Mouse (Mus musculus) limb, embryonic 14.5 days (tissue): Measurements from ENCODE around the gene Prr15l. TPM values are rescaled to one million over a fixed set of nuclear protein-coding genes. Genes with fewer than 3 reads are reported as not detected.
A peak's percentile ranks its signal among the peaks of the same experiment; 100 is the strongest.

Experiments
- ATAC-seq: fragments of 200-750 bp; cut with Nextera tagmentation; 2 replicates; pipeline ENCODE4 v1.8.0; 2017; ENCODE audit warnings: low read depth, moderate number of reproducible peaks, moderate TSS enrichment; ENCODE audit not compliant: low FRiP score
- DNase-seq: peaks from one replicate; pipeline ENCODE4 v3.0.0-alpha.2; 2015; ENCODE audit warnings: low spot score
- H3K27ac ChIP-seq: fragments of 300-500 bp; sonication (generic); replicated peaks from 2 replicates; pipeline ENCODE4 v1.5.1; 2014; ENCODE audit warnings: low read depth, mild to moderate bottlenecking, low read length, moderate library complexity, mixed read lengths
- H3K27me3 ChIP-seq: fragments of 300-500 bp; sonication (generic); 2 replicates; pipeline ENCODE4 v1.6.1; 2014; ENCODE audit warnings: low read length, mixed read lengths; ENCODE audit not compliant: control insufficient read depth, insufficient read depth
- H3K36me3 ChIP-seq: fragments of 300-500 bp; sonication (generic); 2 replicates; pipeline ENCODE4 v1.6.1; 2014; ENCODE audit warnings: mild to moderate bottlenecking, low read length, moderate library complexity, mixed read lengths; ENCODE audit not compliant: control insufficient read depth, insufficient read depth
- H3K4me1 ChIP-seq: fragments of 300-500 bp; sonication (generic); 2 replicates; pipeline ENCODE4 v1.6.1; 2014; ENCODE audit warnings: antibody characterized with exemption, low read length, mixed read lengths; ENCODE audit not compliant: control insufficient read depth, insufficient read depth
- H3K4me2 ChIP-seq: fragments of 300-500 bp; sonication (generic); replicated peaks from 2 replicates; pipeline ENCODE4 v1.6.1; 2014; ENCODE audit warnings: low read depth, mild to moderate bottlenecking, low read length, moderate library complexity; ENCODE audit not compliant: severe bottlenecking
- H3K4me3 ChIP-seq: fragments of 300-500 bp; sonication (generic); replicated peaks from 2 replicates; pipeline ENCODE4 v1.5.1; 2014; ENCODE audit warnings: low read length
- H3K9ac ChIP-seq: fragments of 300-500 bp; sonication (generic); 2 replicates; pipeline ENCODE4 v1.6.1; 2014; ENCODE audit warnings: mild to moderate bottlenecking, low read depth, low read length, moderate library complexity; ENCODE audit not compliant: severe bottlenecking
- H3K9me3 ChIP-seq: fragments of 300-500 bp; sonication (generic); 2 replicates; pipeline ENCODE4 v1.6.1; 2016; ENCODE audit warnings: low read length; ENCODE audit not compliant: control insufficient read depth
- POLR2A ChIP-seq: fragments of 200-500 bp; IDR thresholded peaks from 2 replicates; pipeline ENCODE4 v1.8.0; 2012; ENCODE audit warnings: inconsistent platforms, mild to moderate bottlenecking, moderate library complexity, borderline replicate concordance; ENCODE audit not compliant: insufficient read depth, insufficient read length; ENCODE audit errors: extremely low read depth
- WGBS: fragments of 180-500 bp; shearing (Covaris S2); extraction: QIAGEN DNeasy Blood & Tissue Kit; methylation state at CpG from one replicate; pipeline ENCODE4 v1.1.7; 2014; 5-methylcytosine and 5-hydroxymethylcytosine counted together
- polyA plus RNA-seq, 2 experiments: library from polyadenylated mRNA; depleted of rRNA in 1 of 2; stranded (reverse) in 1 of 2; unstranded in 1 of 2; fragments of >200 nt; fragmentation: Nextera tagmentation in 1 of 2; extraction: Ambion mirVana in 1 of 2; gene quantifications; 2 replicates each; pipeline versions ENCODE4 v1.2.1 to v1.2.3; 2012 to 2014

The Prr15l gene
- polyA plus RNA-seq, 2 experiments, result 1.2 to 3.3 TPM

DNA sequence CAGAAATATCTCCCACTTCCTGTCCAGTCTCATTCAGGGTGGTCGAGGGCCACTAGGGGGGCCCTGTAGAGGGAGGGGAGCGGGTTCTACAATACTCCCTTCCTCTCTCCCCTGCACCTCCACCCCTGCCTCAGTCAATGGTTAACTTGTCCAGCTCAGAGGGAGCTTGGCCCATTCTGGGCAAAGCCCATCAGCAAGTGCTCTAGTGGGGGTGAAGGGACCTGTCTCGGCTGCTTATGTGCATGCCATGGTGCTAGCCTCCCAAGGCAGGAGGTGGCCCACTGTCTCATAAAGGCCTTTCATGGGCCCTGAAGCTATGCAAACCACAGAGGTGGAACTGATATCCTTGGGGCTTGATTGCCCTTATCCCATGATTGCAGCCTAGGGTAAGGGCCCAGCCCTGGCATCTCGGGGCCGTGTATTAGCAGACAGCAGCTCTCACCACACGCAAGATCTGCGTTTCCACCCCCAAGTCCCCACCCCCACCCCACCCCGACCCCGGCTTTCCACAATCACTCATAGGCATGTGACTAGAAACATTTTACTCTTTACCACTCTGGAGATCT lies 1.9 kb downstream of the Prr15l start:
- peaks cover 4% of the 10 kb centered on the region; the same call in 1 of the 2 replicates for H3K4me1 ChIP-seq
- no peak overlapping the region for H3K9ac ChIP-seq
- no peak for ATAC-seq
- peaks cover 20% of the 10 kb centered on the region for H3K27me3 ChIP-seq
- H3K9me3 ChIP-seq, result no peaks in the 10 kb centered on the region
- no peak overlapping the region for H3K27ac ChIP-seq
- no peak overlapping the region for H3K4me3 ChIP-seq
- H3K36me3 ChIP-seq, result no peaks in the 10 kb centered on the region
- DNase-seq, result no peak
- TF ChIP-seq POLR2A, result no peak
- no peak overlapping the region for H3K4me2 ChIP-seq
- WGBS, result 60% methylated on average over 9 of the region's 9 CpGs

GRCm38 (mm10) chr11:96931327-96932062 lies 3.6 kb downstream of the Prr15l start:
- TF ChIP-seq POLR2A, result no peak
- H3K4me2 ChIP-seq, result no peak overlapping the region
- H3K4me1 ChIP-seq, result peaks cover 4% of the 10 kb centered on the region; the same call in 1 of the 2 replicates
- DNase-seq (no peak), ATAC-seq (no peak)
- no peak overlapping the region for H3K4me3 ChIP-seq
- WGBS, result 47% methylated on average over 8 of the region's 8 CpGs
- no peaks in the 10 kb centered on the region for H3K36me3 ChIP-seq
- no peak overlapping the region for H3K9ac ChIP-seq
- H3K27ac ChIP-seq, result no peak overlapping the region
- H3K9me3 ChIP-seq, result no peaks in the 10 kb centered on the region
- H3K27me3 ChIP-seq, result peaks cover 20% of the 10 kb centered on the region

DNA sequence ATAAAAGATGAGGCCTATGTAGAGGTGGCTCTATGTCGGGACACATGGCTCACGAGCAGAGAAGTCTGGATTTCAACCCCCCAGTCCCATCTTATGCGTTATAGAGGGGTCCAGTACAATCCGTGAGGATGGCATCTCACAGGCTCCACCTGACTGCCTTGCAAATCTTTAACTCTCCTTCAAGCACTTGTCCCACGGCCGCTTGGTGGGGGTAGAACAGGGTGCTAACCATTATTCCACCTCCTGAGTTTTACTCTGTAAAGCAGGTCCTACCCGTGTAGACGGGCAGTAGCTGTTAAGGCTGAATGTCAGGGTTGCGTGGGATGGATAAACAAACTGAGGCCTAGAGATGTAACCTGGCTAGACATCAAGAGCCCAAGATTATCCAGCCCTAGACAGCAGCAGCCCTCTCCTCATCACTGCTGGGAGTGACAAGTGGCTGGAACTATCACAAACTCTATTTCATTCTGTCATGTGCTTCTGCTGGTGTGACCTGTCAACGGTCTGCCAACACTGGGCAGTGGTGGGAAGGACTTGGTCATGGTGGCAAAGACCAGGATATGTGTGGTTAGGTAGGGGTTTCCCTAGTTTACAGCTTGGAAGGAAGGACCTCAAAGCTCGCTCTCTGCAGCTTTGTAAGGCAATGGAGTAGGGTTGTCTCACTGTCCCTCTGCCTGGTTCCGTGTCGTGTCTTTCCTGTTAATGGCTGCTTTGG lies 5.8 kb downstream of the Prr15l start:
- H3K9ac ChIP-seq, result no peak overlapping the region
- H3K4me2 ChIP-seq, result no peak overlapping the region
- H3K27me3 ChIP-seq, result peaks cover 11% of the 10 kb centered on the region
- peaks cover 4% of the 10 kb centered on the region; the same call in 1 of the 2 replicates for H3K4me1 ChIP-seq
- H3K4me3 ChIP-seq, result no peak overlapping the region
- no peaks in the 10 kb centered on the region for H3K36me3 ChIP-seq
- no peak overlapping the region for H3K27ac ChIP-seq
- no peak for TF ChIP-seq POLR2A
- H3K9me3 ChIP-seq, result no peaks in the 10 kb centered on the region
- DNase-seq (no peak), ATAC-seq (no peak)
- 87% methylated on average over 13 of the region's 13 CpGs for WGBS

- TF ChIP-seq POLR2A, result no peak
- Histone ChIP-seq H3K9ac (no peak overlapping the region), H3K27ac (no peak overlapping the region), H3K4me1 (peaks cover 4% of the 10 kb centered on the region; the same call in 1 of the 2 replicates), H3K27me3 (no peaks in the 10 kb centered on the region; the same call in 1 of the 2 replicates), H3K9me3 (no peaks in the 10 kb centered on the region), H3K4me3 (no peak overlapping the region), H3K4me2 (no peak overlapping the region; the same call in 1 of the 2 replicates), H3K36me3 (no peaks in the 10 kb centered on the region)
- peak; percentile 70 for ATAC-seq
- DNase-seq, result peak; percentile 57
- 30% methylated on average over 12 of the region's 12 CpGs for WGBS
Observed at GRCm38 (mm10) chr11:96934921-96935356, 7.0 kb downstream of the Prr15l start.
